In the genomic region with DNA sequence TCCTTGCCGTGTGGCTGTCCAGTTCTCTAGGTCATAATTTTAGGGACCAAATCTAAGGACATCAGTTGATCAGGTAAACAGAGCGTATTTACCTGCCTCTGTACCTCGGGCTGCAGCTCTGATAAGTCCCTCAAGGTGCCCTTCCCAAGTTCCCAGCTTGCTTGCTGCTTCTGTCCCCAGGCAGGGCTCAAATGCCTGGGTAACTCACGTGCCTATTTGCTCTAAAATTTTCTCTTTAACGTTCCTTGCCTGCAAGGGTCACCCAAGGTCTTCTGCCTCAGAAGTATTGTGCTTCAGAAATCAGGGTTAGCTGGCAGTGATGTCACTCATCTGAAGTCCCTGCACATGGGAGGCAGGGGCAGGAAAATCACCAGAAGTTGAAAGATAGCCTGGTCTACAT, we compare ENCODE assay signal across 22 mouse cellular contexts. TPM values are rescaled to one million over a fixed set of nuclear protein-coding genes. Genes with fewer than 3 reads are reported as not detected.
"Had no signal": no experiment of that assay in that cellular context is flagged by ENCODE, and none has a peak within 500 bp of the region (broad histone marks: within the 10 kb centered on the region; RNA-seq: fewer than 3 reads in every experiment).

No protein-coding gene starts in this region.

- H3K4me3 ChIP-seq: limb, embryonic 15.5 days; liver, embryonic 12.5 days; midbrain, embryonic 12.5 days; neural tube, embryonic 13.5 days had no signal

- H3K4me1 ChIP-seq: liver, embryonic 12.5 days; midbrain, embryonic 12.5 days; neural tube, embryonic 13.5 days had no signal

- H3K27me3 ChIP-seq: limb, embryonic 15.5 days had no signal

- H3K9me3 ChIP-seq: limb, embryonic 15.5 days; liver, embryonic 12.5 days; midbrain, embryonic 12.5 days; neural tube, embryonic 13.5 days had no signal

- DNase-seq: layer of hippocampus, adult 9-11 months; layer of hippocampus, postnatal 36 days; lung, embryonic 14.5 days; lung, postnatal 10 days; lung, postnatal 4 days; retina, postnatal 1 day; right cerebral cortex, postnatal 4 days; spleen, adult 18-20 months; thymus, adult 18-20 months; thymus, postnatal 14 days had no signal

- H3K9ac ChIP-seq: limb, embryonic 15.5 days; liver, embryonic 12.5 days; lung, embryonic 14.5 days; midbrain, embryonic 12.5 days; neural tube, embryonic 13.5 days had no signal

- H3K27ac ChIP-seq: kidney, postnatal 0 days; limb, embryonic 15.5 days; liver, embryonic 12.5 days; midbrain, embryonic 12.5 days; neural tube, embryonic 13.5 days had no signal

- H3K4me2 ChIP-seq: limb, embryonic 15.5 days; liver, embryonic 12.5 days; lung, embryonic 14.5 days; midbrain, embryonic 12.5 days; neural tube, embryonic 13.5 days had no signal

- H3K36me3 ChIP-seq: limb, embryonic 15.5 days; liver, embryonic 12.5 days; midbrain, embryonic 12.5 days; neural tube, embryonic 13.5 days had no signal

- ATAC-seq: liver, embryonic 12.5 days; midbrain, embryonic 16.5 days had no signal

RNA-seq across cellular contexts. Expression of gene Dmrt1, which starts 58.0 kb away (rescaled TPM):
- total RNA-seq: layer of hippocampus, adult 18-20 months; layer of hippocampus, postnatal 36 days; left cerebral cortex, adult 8-10 months; left cerebral cortex, postnatal 25 days; megakaryocyte, adult 5-6 weeks had no signal
- polyA plus RNA-seq: kidney, postnatal 0 days; liver, embryonic 16.5 days; lung, embryonic 14.5 days; midbrain, embryonic 16.5 days; stomach, embryonic 14.5 days had no signal
